In the genomic region with DNA sequence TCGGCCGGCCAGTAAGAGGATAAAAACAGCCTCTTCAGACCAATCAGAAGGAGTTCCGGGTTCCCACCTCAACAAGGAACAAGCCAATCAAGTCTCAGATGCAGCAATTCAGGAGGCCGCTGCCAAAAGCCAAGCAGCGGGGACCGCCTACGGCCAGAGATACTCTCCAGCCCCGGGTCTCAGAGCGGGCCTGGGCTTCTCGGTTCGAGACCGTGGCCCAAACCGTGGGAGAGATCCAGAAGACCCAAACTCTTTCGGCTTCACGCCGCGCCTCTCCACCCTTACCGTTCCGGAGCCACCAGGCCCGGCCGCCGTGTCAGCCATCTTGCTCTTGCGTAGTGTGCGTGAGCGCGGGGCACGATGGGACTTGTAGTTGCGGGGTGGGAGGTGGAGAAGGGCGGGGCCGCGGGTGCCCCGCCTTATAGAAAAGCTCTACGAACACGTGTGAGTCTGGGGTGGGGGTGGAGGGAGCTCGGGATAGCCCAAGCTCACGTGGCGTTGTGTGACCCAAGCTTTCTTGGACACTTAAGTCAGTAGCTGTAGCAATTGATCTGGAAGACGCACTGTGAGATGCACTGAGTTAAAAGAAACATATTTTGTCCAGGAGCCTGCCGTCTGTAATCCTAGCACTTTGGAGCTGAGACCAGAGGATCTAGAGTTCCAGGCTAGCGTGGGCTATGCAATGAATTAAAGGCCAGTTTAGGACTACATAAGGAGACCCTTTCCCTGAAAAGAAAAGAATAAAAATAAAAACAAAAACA, we compare ENCODE assay signal across 8 mouse cellular contexts. TPM values are rescaled to one million over a fixed set of nuclear protein-coding genes. Genes with fewer than 3 reads are reported as not detected.
DNase-seq lines count a peak whose midpoint lies in the region; ATAC-seq and TF ChIP-seq lines count a peak whose summit lies in the region.

A gene (minus strand): TSS at position 347 of the 761 bp plus-strand sequence.

- peaks cover 6 to 16% of the 10 kb centered on the region in 2 experiments; a peak in 2 of 4 replicates for H3K4me1 ChIP-seq in ES-E14 (ENCODE audit: control insufficient read depth in 2 of 2, insufficient read depth in 2 of 2, low read length in 2 of 2, poor library complexity in 1 of 2)
- H3K4me1 ChIP-seq in forebrain, embryonic 15.5 days, result peaks cover 12% of the 10 kb centered on the region
- H3K4me1 ChIP-seq in lung, adult 2 months (ENCODE audit: control insufficient read depth, insufficient read depth, low read length), result peaks cover 17% of the 10 kb centered on the region

- intact Hi-C loops in heart, postnatal 25 days (cut with DNase I), result no loop called here

- peak; percentile 80; the same call in 1 of the 2 replicates for TF ChIP-seq POLR2A in lung, adult 2 months (IDR thresholded peaks at IDR 0.05; ENCODE audit: borderline replicate concordance, extremely low read depth, low read depth, low read length)

- peak; percentile 93 for DNase-seq in ES-E14 (ENCODE audit: low read depth, low spot score)
- DNase-seq in cerebellum, adult 11-12 months, result peak; percentile 88
- DNase-seq in heart, postnatal 25 days (ENCODE audit: low spot score), result peak; percentile 91
- peak; percentile 94 to 96 for DNase-seq in layer of hippocampus, adult 18-20 months (ENCODE audit: low spot score in 2 of 2)
- DNase-seq in lung, adult 2 months, result peak; percentile 96
- DNase-seq in thymus, adult 18-20 months, result peak; percentile 88 to 91

- no peaks in the 10 kb centered on the region for H3K9me3 ChIP-seq in ES-E14 (ENCODE audit: control insufficient read depth, insufficient read depth, low read depth, low read length)
- H3K9me3 ChIP-seq in forebrain, embryonic 15.5 days, result no peaks in the 10 kb centered on the region

- peak within 1 kb of the TSS; percentile 67 for H3K4me2 ChIP-seq in forebrain, embryonic 15.5 days (replicated peaks)

- no peak for TF ChIP-seq CTCF in lung, adult 2 months (IDR thresholded peaks at IDR 0.05; ENCODE audit: insufficient read depth, low read length)

- peaks cover 24% of the 10 kb centered on the region for H3K36me3 ChIP-seq in ES-E14 (ENCODE audit: control insufficient read depth, insufficient read depth, low read length, poor library complexity, severe bottlenecking)
- peaks cover 16% of the 10 kb centered on the region for H3K36me3 ChIP-seq in forebrain, embryonic 15.5 days

- ATAC-seq in forebrain, embryonic 15.5 days (replicated peaks), result peak; percentile 98
- ATAC-seq in neutrophil, adult 5-6 weeks (ENCODE audit: extremely low read depth, insufficient number of reproducible peaks, low FRiP score, poor library complexity, severe bottlenecking), result peak; percentile 80

- in situ Hi-C loops in ES-E14 (cut with MboI; ENCODE audit: low sequenced_read_pairs in 2 of 2, unreplicated experiment in 2 of 2), result no loop called here

- H3K27me3 ChIP-seq in forebrain, embryonic 15.5 days, result no peaks in the 10 kb centered on the region; the same call in 1 of the 2 replicates

- H3K9ac ChIP-seq in ES-E14 (ENCODE audit: insufficient read depth, low read depth, low read length, poor library complexity, severe bottlenecking), result peak within 1 kb of the TSS; percentile 98
- peak within 1 kb of the TSS; percentile 80 for H3K9ac ChIP-seq in forebrain, embryonic 15.5 days (replicated peaks)

- WGBS in forebrain, embryonic 15.5 days, result 1% methylated on average over 40 of the region's 40 CpGs
- 1% methylated on average over 40 of the region's 40 CpGs for WGBS in lung, adult 2 months

- H3K4me3 ChIP-seq in ES-E14 (ENCODE audit: insufficient read depth in 1 of 2, low read depth in 1 of 2, low read length in 2 of 2, poor library complexity in 1 of 2, severe bottlenecking in 1 of 2), result peak within 1 kb of the TSS; percentile 95 to 99
- peak within 1 kb of the TSS; percentile 66 for H3K4me3 ChIP-seq in forebrain, embryonic 15.5 days
- H3K4me3 ChIP-seq in lung, adult 2 months (replicated peaks; ENCODE audit: extremely low read depth, low read depth, low read length), result peak within 1 kb of the TSS; percentile 77

- H3K27ac ChIP-seq in ES-E14 (ENCODE audit: insufficient read depth, low read depth, low read length, poor library complexity, severe bottlenecking), result peak within 1 kb of the TSS; percentile 96
- peak within 1 kb of the TSS; percentile 74 for H3K27ac ChIP-seq in forebrain, embryonic 15.5 days (replicated peaks)

TF ChIP-seq in ES-E14, 5 proteins besides CTCF, POLR2A, EP300 and RAD21:
- peak; percentile 93 for TF ChIP-seq HCFC1 (IDR thresholded peaks at IDR 0.05; ENCODE audit: borderline replicate concordance, insufficient read depth, low read length)
- TF ChIP-seq CHD2 (IDR thresholded peaks at IDR 0.05; ENCODE audit: low read depth, low read length), result no peak

RNA-seq across cellular contexts. Expression of the gene that starts here (rescaled TPM):
- total RNA-seq in ES-E14 (2012; rRNA removed), result 40.0 and 58.6 TPM in 2 replicates
- polyA plus RNA-seq in forebrain, embryonic 15.5 days (2015; fragmentation: Nextera tagmentation; extraction: Ambion mirVana), result 25.2 and 26.2 TPM in 2 replicates
- 10 to 100 TPM in 1 of 2 experiments, 1 to 10 TPM in 1; 10.0 to 11.4 TPM for total RNA-seq in heart, postnatal 25 days (2021)
- total RNA-seq in layer of hippocampus, adult 18-20 months (2021), result 10 to 100 TPM; 19.1 to 23.9 TPM
- 25.7 and 32.2 TPM in 2 replicates for polyA plus RNA-seq in lung, adult 2 months (2012; rRNA removed)
- total RNA-seq in neutrophil, adult 5-6 weeks (2017), result 78.6 and 83.3 TPM in 2 replicates

Comparison
In these comparisons a context has a peak if more than half of its experiments do, and no peak if none do; other contexts are left out.
1. Peak in every context shown above with its lines: DNase-seq, ATAC-seq, H3K4me3 ChIP-seq and H3K27ac ChIP-seq.